Mouse (Mus musculus) kidney, embryonic 14.5 days (tissue): ENCODE measurements around the gene Rab31. TPM values are rescaled to one million over a fixed set of nuclear protein-coding genes. Genes with fewer than 3 reads are reported as not detected.

ENCODE experiments used
- ATAC-seq: fragments of 200-750 bp; cut with Nextera tagmentation; 2 replicates; pipeline ENCODE4 v1.8.0; 2017; ENCODE audit warnings: moderate number of reproducible peaks, mild to moderate bottlenecking, moderate TSS enrichment, moderate library complexity; ENCODE audit not compliant: low FRiP score, low TSS enrichment
- H3K27ac ChIP-seq: fragments of 300-500 bp; sonication (generic); 2 replicates; pipeline ENCODE4 v1.5.1; 2014; ENCODE audit warnings: low read depth, mild to moderate bottlenecking, low read length, moderate library complexity, mixed read lengths
- H3K27me3 ChIP-seq: fragments of 300-500 bp; sonication (generic); 2 replicates; pipeline ENCODE4 v1.6.1; 2014; ENCODE audit warnings: mild to moderate bottlenecking, low read length; ENCODE audit not compliant: control insufficient read depth, insufficient read depth
- H3K36me3 ChIP-seq: fragments of 300-500 bp; sonication (generic); 2 replicates; pipeline ENCODE4 v1.6.1; 2014; ENCODE audit warnings: low read length, mixed read lengths; ENCODE audit not compliant: control insufficient read depth, insufficient read depth
- H3K4me1 ChIP-seq: fragments of 300-500 bp; sonication (generic); 2 replicates; pipeline ENCODE4 v1.6.1; 2014; ENCODE audit warnings: low read length, mixed read lengths; ENCODE audit not compliant: control insufficient read depth, insufficient read depth
- H3K4me2 ChIP-seq: fragments of 300-500 bp; sonication (generic); replicated peaks from 2 replicates; pipeline ENCODE4 v1.6.1; 2014; ENCODE audit warnings: low read depth, mild to moderate bottlenecking, low read length
- H3K4me3 ChIP-seq: fragments of 300-500 bp; sonication (generic); 2 replicates; pipeline ENCODE4 v1.5.1; 2014; ENCODE audit warnings: mild to moderate bottlenecking, low read length
- H3K9ac ChIP-seq: fragments of 300-500 bp; sonication (generic); 2 replicates; pipeline ENCODE4 v1.6.1; 2014; ENCODE audit warnings: low read depth, mild to moderate bottlenecking, low read length, moderate library complexity
- H3K9me3 ChIP-seq: fragments of 300-500 bp; sonication (generic); 2 replicates; pipeline ENCODE4 v1.6.1; 2016; ENCODE audit warnings: low read length; ENCODE audit not compliant: control insufficient read depth
- WGBS: fragments of 180-500 bp; shearing (Covaris S2); extraction: QIAGEN DNeasy Blood & Tissue Kit; methylation state at CpG from one replicate; pipeline ENCODE4 v1.1.7; 2014; 5-methylcytosine and 5-hydroxymethylcytosine counted together
- polyA plus RNA-seq: library from polyadenylated mRNA; unstranded; fragments of >200 nt; fragmentation: Nextera tagmentation; extraction: Ambion mirVana; gene quantifications from 2 replicates; pipeline ENCODE4 v1.2.1, GENCODE M21; 2014

The Rab31 gene
- polyA plus RNA-seq, 1 experiment from 2014 or later = 38.0 TPM

- H3K9me3 ChIP-seq = no peaks in the 10 kb centered on the region
- H3K27ac ChIP-seq = no peak overlapping the region
- no peak overlapping the region for H3K4me3 ChIP-seq
- no peaks in the 10 kb centered on the region for H3K27me3 ChIP-seq
- no peak overlapping the region for H3K4me2 ChIP-seq
- no peaks in the 10 kb centered on the region for H3K4me1 ChIP-seq
- 73% methylated on average over 8 of the region's 8 CpGs for WGBS
- no peak overlapping the region for H3K9ac ChIP-seq
- ATAC-seq = no peak
- H3K36me3 ChIP-seq = no peaks in the 10 kb centered on the region
Measured at GRCm38 (mm10) chr17:65725381-65725780, 47.2 kb downstream of the Rab31 start.

DNA sequence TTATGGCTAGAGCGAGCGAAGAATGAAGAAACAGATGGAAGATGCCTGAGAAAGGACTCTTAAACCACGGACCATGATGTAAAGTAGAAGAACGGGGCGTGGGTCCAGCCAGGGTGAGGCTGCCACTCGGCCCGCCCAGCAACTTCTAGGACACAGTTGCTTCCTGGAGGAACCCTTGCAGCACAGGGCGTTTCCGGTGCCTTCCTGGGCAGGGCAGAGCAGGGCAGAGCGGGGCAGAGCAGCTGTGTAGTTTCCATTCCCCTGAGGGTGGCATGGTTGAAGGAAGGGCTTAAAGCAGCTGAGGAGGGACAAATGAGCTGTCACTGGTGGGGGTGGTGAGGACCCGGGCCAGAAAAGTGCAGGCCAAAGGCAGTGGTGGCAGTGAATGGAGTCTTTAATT, 48.3 kb downstream of the Rab31 start:
- H3K9me3 ChIP-seq = no peaks in the 10 kb centered on the region
- H3K9ac ChIP-seq = no peak overlapping the region
- no peak overlapping the region for H3K4me2 ChIP-seq
- no peaks in the 10 kb centered on the region for H3K27me3 ChIP-seq
- WGBS = 84% methylated on average over 11 of the region's 11 CpGs
- no peak overlapping the region for H3K27ac ChIP-seq
- no peak for ATAC-seq
- H3K4me3 ChIP-seq = no peak overlapping the region
- no peaks in the 10 kb centered on the region; the same call in 1 of the 2 replicates for H3K36me3 ChIP-seq
- H3K4me1 ChIP-seq = no peaks in the 10 kb centered on the region

GRCm38 (mm10) chr17:65723633-65724032, 48.9 kb downstream of the Rab31 start:
- H3K9me3 ChIP-seq = no peaks in the 10 kb centered on the region
- ATAC-seq = no peak
- H3K36me3 ChIP-seq = no peaks in the 10 kb centered on the region; the same call in 1 of the 2 replicates
- H3K27ac ChIP-seq = no peak overlapping the region
- H3K27me3 ChIP-seq = no peaks in the 10 kb centered on the region
- H3K4me3 ChIP-seq = no peak overlapping the region
- no peak overlapping the region for H3K9ac ChIP-seq
- H3K4me2 ChIP-seq = no peak overlapping the region
- WGBS = 84% methylated on average over 8 of the region's 8 CpGs
- no peaks in the 10 kb centered on the region for H3K4me1 ChIP-seq

DNA sequence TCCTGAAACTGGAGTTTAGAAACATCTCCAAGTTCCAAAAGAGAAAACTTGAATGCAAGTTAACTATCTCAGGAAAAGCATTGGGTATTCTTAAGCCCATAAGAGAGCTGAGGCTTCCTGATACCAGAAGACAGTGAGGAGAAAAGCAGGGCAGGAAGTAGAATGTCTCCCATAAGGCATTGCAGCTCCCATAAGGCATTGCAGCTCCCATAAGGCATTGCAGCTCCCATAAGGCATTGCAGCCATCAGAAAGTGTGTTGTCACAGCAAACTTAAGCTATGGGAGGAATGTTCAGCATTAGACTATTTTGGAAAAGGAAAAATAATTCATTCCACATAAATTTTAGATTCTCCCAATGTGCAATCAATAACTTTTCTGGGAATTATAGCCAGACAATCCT, 51.2 kb downstream of the Rab31 start:
- Histone ChIP-seq H3K4me2 (no peak overlapping the region), H3K27ac (no peak overlapping the region), H3K9ac (no peak overlapping the region), H3K4me1 (no peaks in the 10 kb centered on the region), H3K36me3 (no peaks in the 10 kb centered on the region; the same call in 1 of the 2 replicates), H3K9me3 (no peaks in the 10 kb centered on the region), H3K27me3 (no peaks in the 10 kb centered on the region), H3K4me3 (no peak overlapping the region)
- ATAC-seq = no peak

GRCm38 (mm10) chr17:65719826-65720225, 52.7 kb downstream of the Rab31 start:
- no peak overlapping the region for H3K9ac ChIP-seq
- H3K36me3 ChIP-seq = no peaks in the 10 kb centered on the region; the same call in 1 of the 2 replicates
- H3K9me3 ChIP-seq = no peaks in the 10 kb centered on the region
- no peak overlapping the region for H3K4me2 ChIP-seq
- no peak overlapping the region for H3K27ac ChIP-seq
- H3K4me1 ChIP-seq = no peaks in the 10 kb centered on the region
- H3K4me3 ChIP-seq = no peak overlapping the region
- WGBS = 94% methylated on average over 5 of the region's 5 CpGs
- H3K27me3 ChIP-seq = no peaks in the 10 kb centered on the region
- ATAC-seq = no peak

DNA sequence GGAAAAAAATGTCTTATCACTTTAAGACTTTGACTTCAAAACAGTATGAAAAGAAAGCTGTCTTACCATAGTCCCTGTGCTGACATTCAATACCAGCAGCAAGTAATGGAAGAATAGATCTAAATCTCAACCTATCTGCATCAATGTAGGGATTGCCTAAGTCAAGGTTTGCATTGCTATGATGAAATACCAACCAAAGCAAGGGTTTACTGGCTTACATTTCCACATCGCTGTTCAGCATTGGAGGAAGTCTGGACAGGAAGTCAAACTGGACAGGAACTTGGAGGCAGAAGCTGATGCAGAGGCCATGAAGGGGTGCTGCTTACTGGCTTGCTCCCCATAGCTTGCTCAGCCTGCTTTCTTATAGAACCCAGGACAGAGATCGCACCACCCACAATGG, 54.0 kb downstream of the Rab31 start:
- no peak overlapping the region for H3K9ac ChIP-seq
- H3K4me2 ChIP-seq = no peak overlapping the region
- no peak overlapping the region for H3K27ac ChIP-seq
- no peaks in the 10 kb centered on the region for H3K4me1 ChIP-seq
- H3K9me3 ChIP-seq = no peaks in the 10 kb centered on the region
- H3K4me3 ChIP-seq = no peak overlapping the region
- WGBS = 90% methylated on average over 2 of the region's 2 CpGs
- no peaks in the 10 kb centered on the region for H3K27me3 ChIP-seq
- ATAC-seq = no peak
- no peaks in the 10 kb centered on the region; the same call in 1 of the 2 replicates for H3K36me3 ChIP-seq

DNA sequence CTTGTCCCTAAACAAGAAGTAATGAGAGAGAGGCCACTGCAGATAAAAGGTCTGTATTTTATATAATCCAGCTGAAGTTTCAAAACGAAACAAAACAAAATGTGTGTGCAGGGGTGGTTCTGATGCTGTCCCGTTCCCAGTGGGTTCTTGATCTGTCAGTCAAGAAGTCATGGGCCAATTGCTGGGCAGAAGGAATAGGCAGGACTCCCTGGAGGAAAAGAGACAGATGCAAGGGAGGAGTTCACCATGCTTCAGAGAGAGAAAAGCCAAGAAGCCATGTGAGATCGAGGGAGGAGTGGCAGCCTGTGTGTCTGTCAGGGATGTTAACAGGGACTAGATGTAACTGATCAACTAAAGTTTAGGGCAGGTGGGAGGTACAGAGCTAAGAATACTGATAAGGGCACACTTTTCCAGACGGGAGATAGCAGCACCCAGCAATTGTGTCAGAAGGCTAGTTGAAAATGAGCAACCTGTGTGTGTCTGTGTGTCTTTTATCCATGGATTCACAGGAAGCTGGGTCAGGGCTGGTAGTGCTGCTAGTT, 54.8 kb downstream of the Rab31 start:
- Histone ChIP-seq H3K9me3 (no peaks in the 10 kb centered on the region), H3K27ac (no peak overlapping the region), H3K4me3 (no peak overlapping the region), H3K9ac (no peak overlapping the region), H3K27me3 (no peaks in the 10 kb centered on the region), H3K36me3 (no peaks in the 10 kb centered on the region; the same call in 1 of the 2 replicates), H3K4me2 (no peak overlapping the region), H3K4me1 (no peaks in the 10 kb centered on the region)
- ATAC-seq = no peak
- WGBS = 82% methylated on average over 4 of the region's 4 CpGs

GRCm38 (mm10) chr17:65714060-65714459, 58.5 kb downstream of the Rab31 start:
- H3K4me2 ChIP-seq = no peak overlapping the region
- no peak overlapping the region for H3K9ac ChIP-seq
- H3K9me3 ChIP-seq = peaks cover 11% of the 10 kb centered on the region; the same call in 1 of the 2 replicates
- H3K36me3 ChIP-seq = peaks cover 5% of the 10 kb centered on the region; the same call in 1 of the 2 replicates
- 75% methylated on average over 8 of the region's 8 CpGs for WGBS
- no peak overlapping the region for H3K27ac ChIP-seq
- ATAC-seq = no peak
- H3K4me3 ChIP-seq = no peak overlapping the region
- no peaks in the 10 kb centered on the region for H3K4me1 ChIP-seq
- no peaks in the 10 kb centered on the region for H3K27me3 ChIP-seq

GRCm38 (mm10) chr17:65712861-65713535, 59.6 kb downstream of the Rab31 start:
- Histone ChIP-seq H3K27me3 (no peaks in the 10 kb centered on the region), H3K27ac (no peak overlapping the region), H3K36me3 (peaks cover 5% of the 10 kb centered on the region; the same call in 1 of the 2 replicates), H3K4me1 (no peaks in the 10 kb centered on the region), H3K4me3 (no peak overlapping the region), H3K4me2 (no peak overlapping the region), H3K9ac (no peak overlapping the region), H3K9me3 (peaks cover 11% of the 10 kb centered on the region; the same call in 1 of the 2 replicates)
- WGBS = 95% methylated on average over 13 of the region's 13 CpGs
- no peak for ATAC-seq
